Mouse (Mus musculus) neural tube, embryonic 13.5 days (tissue): Measurements from ENCODE around the gene Pglyrp1. TPM values are rescaled to one million over a fixed set of nuclear protein-coding genes. Genes with fewer than 3 reads are reported as not detected.

Experiments used
- ATAC-seq: fragments of 200-750 bp; cut with Nextera tagmentation; 2 replicates; pipeline ENCODE4 v1.8.0; 2017; ENCODE audit warnings: low read depth, mild to moderate bottlenecking, moderate TSS enrichment, moderate library complexity
- H3K27ac ChIP-seq: fragments of 300-500 bp; sonication (generic); replicated peaks from 2 replicates; pipeline ENCODE4 v1.5.1; 2015; ENCODE audit warnings: moderate library complexity, mild to moderate bottlenecking, inconsistent platforms
- H3K27me3 ChIP-seq: fragments of 300-500 bp; sonication (generic); 2 replicates; pipeline ENCODE4 v1.6.1; 2015; ENCODE audit warnings: mild to moderate bottlenecking, inconsistent platforms
- H3K36me3 ChIP-seq: fragments of 300-500 bp; sonication (generic); 2 replicates; pipeline ENCODE4 v1.6.1; 2015; ENCODE audit warnings: mild to moderate bottlenecking, inconsistent platforms
- H3K4me1 ChIP-seq: fragments of 300-500 bp; sonication (generic); replicated peaks from 2 replicates; pipeline ENCODE4 v1.6.1; 2015; ENCODE audit warnings: inconsistent platforms
- H3K4me2 ChIP-seq: fragments of 300-500 bp; sonication (generic); 2 replicates; pipeline ENCODE4 v1.6.1; 2015; ENCODE audit warnings: inconsistent platforms, mild to moderate bottlenecking, moderate library complexity
- H3K4me3 ChIP-seq: fragments of 300-500 bp; sonication (generic); 2 replicates; pipeline ENCODE4 v1.5.1; 2015; ENCODE audit warnings: mild to moderate bottlenecking, inconsistent platforms
- H3K9ac ChIP-seq: fragments of 300-500 bp; sonication (generic); 2 replicates; pipeline ENCODE4 v1.6.1; 2015; ENCODE audit warnings: moderate library complexity, mild to moderate bottlenecking, inconsistent platforms
- H3K9me3 ChIP-seq: fragments of 300-500 bp; sonication (generic); 2 replicates; pipeline ENCODE4 v1.6.1; 2016; ENCODE audit warnings: inconsistent platforms
- WGBS: fragments of 180-500 bp; shearing (Covaris S2); methylation state at CpG from one replicate; pipeline ENCODE4 v1.1.7; 2015; 5-methylcytosine and 5-hydroxymethylcytosine counted together
- polyA plus RNA-seq: library from polyadenylated mRNA; unstranded; fragments of >200 nt; fragmentation: Nextera tagmentation; extraction: Ambion mirVana; gene quantifications from 2 replicates; pipeline ENCODE4 v1.2.1, GENCODE M21; 2015

The Pglyrp1 gene
- polyA plus RNA-seq, 1 experiment from 2014 or later = 12.8 TPM

- Histone ChIP-seq H3K4me3 (no peak overlapping the region), H3K4me1 (peaks cover 29% of the 10 kb centered on the region), H3K27ac (no peak overlapping the region), H3K27me3 (peaks cover 13% of the 10 kb centered on the region), H3K36me3 (no peaks in the 10 kb centered on the region), H3K4me2 (no peak overlapping the region), H3K9ac (no peak overlapping the region), H3K9me3 (no peaks in the 10 kb centered on the region)
- WGBS = 93% methylated on average over 8 of the region's 8 CpGs
- no peak for ATAC-seq
These were observed 19.7 kb downstream of the Pglyrp1 start for GRCm38 (mm10) chr7:18890848-18891247.

GRCm38 (mm10) chr7:18891872-18892599 is 20.9 kb downstream of the Pglyrp1 start:
- ATAC-seq = peak; percentile 71
- Histone ChIP-seq H3K9me3 (no peaks in the 10 kb centered on the region), H3K27me3 (peaks cover 13% of the 10 kb centered on the region), H3K4me3 (peak overlapping the region; percentile 49), H3K9ac (peak overlapping the region; percentile 75), H3K27ac (0 out of 2 replicates have a peak overlapping the region, but pooled peaks have one; percentile 38), H3K4me2 (peak overlapping the region; percentile 77), H3K4me1 (peaks cover 34% of the 10 kb centered on the region), H3K36me3 (no peaks in the 10 kb centered on the region)
- 22% methylated on average over 33 of the region's 33 CpGs for WGBS

GRCm38 (mm10) chr7:18893009-18893408 is 21.9 kb downstream of the Pglyrp1 start:
- Histone ChIP-seq H3K4me1 (peaks cover 34% of the 10 kb centered on the region), H3K9me3 (no peaks in the 10 kb centered on the region), H3K36me3 (no peaks in the 10 kb centered on the region), H3K4me2 (peak overlapping the region; percentile 77), H3K27ac (no peak overlapping the region), H3K9ac (peak overlapping the region; percentile 75), H3K27me3 (peaks cover 13% of the 10 kb centered on the region), H3K4me3 (peak overlapping the region; percentile 49)
- 27% methylated on average over 27 of the region's 27 CpGs for WGBS
- ATAC-seq = peak; percentile 62

GRCm38 (mm10) chr7:18893651-18894430 is 22.7 kb downstream of the Pglyrp1 start:
- Histone ChIP-seq H3K9ac (peak overlapping the region; percentile 75), H3K27me3 (peaks cover 13% of the 10 kb centered on the region), H3K9me3 (no peaks in the 10 kb centered on the region), H3K4me3 (peak overlapping the region; percentile 49), H3K36me3 (no peaks in the 10 kb centered on the region), H3K4me1 (peaks cover 34% of the 10 kb centered on the region), H3K4me2 (peak overlapping the region; percentile 77), H3K27ac (no peak overlapping the region)
- 1% methylated on average over 41 of the region's 41 CpGs for WGBS
- ATAC-seq = peak; percentile 19

DNA sequence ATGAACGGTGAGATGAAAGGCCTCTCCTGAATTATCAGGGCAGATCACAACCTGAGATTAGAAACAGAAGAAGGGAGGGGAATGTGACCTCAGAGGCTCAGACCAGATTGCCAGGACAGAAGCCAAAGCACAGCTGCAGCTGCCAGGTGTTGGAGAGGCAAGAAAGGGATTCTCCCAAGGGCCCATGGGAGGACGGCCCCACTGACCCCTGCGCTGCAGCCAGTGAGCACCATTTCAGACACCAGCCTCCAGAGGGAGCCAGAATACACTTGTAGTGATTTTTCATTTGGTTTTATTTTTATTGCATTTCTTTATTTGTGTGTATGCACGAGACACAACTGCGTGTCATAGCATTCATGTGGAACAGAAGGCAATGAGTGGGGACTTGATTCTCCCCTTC is 25.4 kb downstream of the Pglyrp1 start:
- Histone ChIP-seq H3K36me3 (0 out of 2 replicates have a peak, but pooled peaks cover 8% of the 10 kb centered on the region), H3K9ac (no peak overlapping the region), H3K27ac (peak overlapping the region; percentile 6; the same call in 1 of the 2 replicates), H3K4me3 (no peak overlapping the region), H3K4me1 (peaks cover 34% of the 10 kb centered on the region), H3K4me2 (no peak overlapping the region), H3K9me3 (no peaks in the 10 kb centered on the region), H3K27me3 (peaks cover 13% of the 10 kb centered on the region)
- no peak for ATAC-seq
- WGBS = 22% methylated on average over 5 of the region's 5 CpGs

DNA sequence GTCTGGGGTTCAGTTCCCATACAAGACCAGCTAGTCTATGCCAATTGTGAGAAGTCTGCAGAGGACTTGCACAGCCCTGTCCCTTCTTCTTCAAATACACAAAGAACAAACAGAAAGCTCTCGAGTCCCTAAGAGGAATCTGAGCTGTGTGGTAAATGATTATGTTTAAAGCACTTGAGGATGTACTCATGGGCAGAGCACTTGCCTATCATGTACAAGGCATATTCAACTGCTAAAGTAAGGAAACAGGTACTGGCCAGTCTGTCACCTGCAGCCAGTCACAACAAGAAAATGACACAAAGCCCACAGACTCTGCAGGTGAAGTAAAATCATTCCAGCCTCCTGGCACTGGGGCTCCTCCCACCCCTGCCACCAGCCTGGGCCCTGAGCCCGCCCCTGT is 29.4 kb downstream of the Pglyrp1 start:
- no peaks in the 10 kb centered on the region for H3K27me3 ChIP-seq
- no peak overlapping the region for H3K27ac ChIP-seq
- H3K4me3 ChIP-seq = no peak overlapping the region
- 91% methylated on average over 2 of the region's 2 CpGs for WGBS
- no peak overlapping the region for H3K9ac ChIP-seq
- H3K4me1 ChIP-seq = peaks cover 5% of the 10 kb centered on the region
- H3K36me3 ChIP-seq = peaks cover 14% of the 10 kb centered on the region; the same call in 1 of the 2 replicates
- H3K4me2 ChIP-seq = no peak overlapping the region
- no peak for ATAC-seq
- H3K9me3 ChIP-seq = no peaks in the 10 kb centered on the region

GRCm38 (mm10) chr7:18902486-18902885 is 31.4 kb downstream of the Pglyrp1 start:
- no peak overlapping the region for H3K4me3 ChIP-seq
- no peaks in the 10 kb centered on the region for H3K9me3 ChIP-seq
- H3K27me3 ChIP-seq = no peaks in the 10 kb centered on the region
- no peak overlapping the region for H3K27ac ChIP-seq
- no peak overlapping the region for H3K4me2 ChIP-seq
- peaks cover 14% of the 10 kb centered on the region; the same call in 1 of the 2 replicates for H3K36me3 ChIP-seq
- H3K9ac ChIP-seq = no peak overlapping the region
- no peak for ATAC-seq
- 73% methylated on average over 3 of the region's 3 CpGs for WGBS
- H3K4me1 ChIP-seq = no peaks in the 10 kb centered on the region

GRCm38 (mm10) chr7:18904971-18905370 is 33.8 kb downstream of the Pglyrp1 start:
- Histone ChIP-seq H3K9ac (no peak overlapping the region), H3K27me3 (no peaks in the 10 kb centered on the region), H3K27ac (no peak overlapping the region), H3K9me3 (no peaks in the 10 kb centered on the region), H3K4me2 (no peak overlapping the region), H3K4me3 (no peak overlapping the region), H3K36me3 (peaks cover 14% of the 10 kb centered on the region; the same call in 1 of the 2 replicates), H3K4me1 (peaks cover 19% of the 10 kb centered on the region)
- 81% methylated on average over 3 of the region's 3 CpGs for WGBS
- no peak for ATAC-seq

- H3K9ac ChIP-seq = peak overlapping the region; percentile 67
- 8% methylated on average over 17 of the region's 17 CpGs for WGBS
- H3K27ac ChIP-seq = no peak overlapping the region
- no peaks in the 10 kb centered on the region for H3K9me3 ChIP-seq
- H3K4me3 ChIP-seq = peak overlapping the region; percentile 48
- H3K27me3 ChIP-seq = no peaks in the 10 kb centered on the region
- H3K4me2 ChIP-seq = peak overlapping the region; percentile 75
- no peaks in the 10 kb centered on the region for H3K36me3 ChIP-seq
- peaks cover 25% of the 10 kb centered on the region for H3K4me1 ChIP-seq
- ATAC-seq = peak; percentile 19
These were observed 38.7 kb downstream of the Pglyrp1 start for GRCm38 (mm10) chr7:18909797-18910196.

- WGBS = under 1% methylated on average over 33 of the region's 33 CpGs
- Histone ChIP-seq H3K27ac (0 out of 2 replicates have a peak within 1 kb of the TSS, but pooled peaks have one; percentile 53), H3K4me2 (peak within 1 kb of the TSS; percentile 75), H3K4me3 (peak within 1 kb of the TSS; percentile 48), H3K27me3 (no peaks in the 10 kb centered on the region), H3K9me3 (no peaks in the 10 kb centered on the region), H3K4me1 (peaks cover 25% of the 10 kb centered on the region), H3K9ac (peak within 1 kb of the TSS; percentile 67), H3K36me3 (no peaks in the 10 kb centered on the region)
- ATAC-seq = peak; percentile 99
These were observed 39.2 kb downstream of the Pglyrp1 start, which contains the start of gene Ccdc61 for GRCm38 (mm10) chr7:18910241-18910831. TSS of gene Ccdc61 (minus strand) at chr7:18910415.

- Histone ChIP-seq H3K27me3 (no peaks in the 10 kb centered on the region), H3K9ac (no peak overlapping the region), H3K9me3 (no peaks in the 10 kb centered on the region), H3K4me3 (no peak overlapping the region), H3K4me2 (no peak overlapping the region), H3K4me1 (peaks cover 7% of the 10 kb centered on the region), H3K36me3 (no peaks in the 10 kb centered on the region), H3K27ac (no peak overlapping the region)
- WGBS = 76% methylated on average over 4 of the region's 4 CpGs
- no peak for ATAC-seq
These were observed 45.1 kb downstream of the Pglyrp1 start for GRCm38 (mm10) chr7:18916254-18916653.

- peaks cover 22% of the 10 kb centered on the region for H3K4me1 ChIP-seq
- H3K4me2 ChIP-seq = no peak overlapping the region
- no peaks in the 10 kb centered on the region for H3K9me3 ChIP-seq
- 61% methylated on average over 3 of the region's 3 CpGs for WGBS
- H3K27ac ChIP-seq = no peak overlapping the region
- no peaks in the 10 kb centered on the region for H3K36me3 ChIP-seq
- H3K4me3 ChIP-seq = no peak overlapping the region
- no peak overlapping the region for H3K9ac ChIP-seq
- ATAC-seq = no peak
- H3K27me3 ChIP-seq = no peaks in the 10 kb centered on the region
These were observed 46.8 kb downstream of the Pglyrp1 start for GRCm38 (mm10) chr7:18917931-18918330.
